Mouse (Mus musculus): ENCODE data around the gene Cd8b1.

DNA sequence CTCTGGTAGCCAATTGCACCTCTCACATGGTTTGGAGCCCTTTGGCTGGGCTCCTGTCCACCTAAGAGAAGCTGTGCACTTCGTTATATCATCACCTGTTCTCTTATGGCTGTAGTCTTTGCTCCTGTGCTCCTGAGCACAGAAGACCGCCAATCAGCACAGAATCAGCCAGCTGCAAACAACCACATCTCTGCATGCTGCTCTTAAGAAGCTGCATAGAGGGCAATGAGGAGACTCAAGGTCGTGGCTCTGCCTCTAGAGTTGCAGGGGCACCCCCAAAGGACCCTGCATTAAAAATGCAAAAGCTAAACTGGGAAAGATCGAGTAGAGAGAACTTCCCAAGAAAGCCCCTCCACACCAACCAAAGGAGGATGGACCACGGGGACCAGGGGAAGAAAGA, 38.2 kb downstream of the Cd8b1 start:
- TF ChIP-seq TAL1 (IDR thresholded peaks at IDR 0.05; ENCODE audit: low read length): no peak
- no peak for TF ChIP-seq GATA1 (IDR thresholded peaks at IDR 0.05; ENCODE audit: low read length)

Measured in erythroblast, embryonic 14.5 days (primary cell).